Mouse (Mus musculus) fat pad, adult 2 months (tissue): ENCODE measurements around the gene Gm42674.

Source experiments
- DNase-seq: peaks from one replicate; pipeline ENCODE4 v3.0.0-alpha.2; 2011; ENCODE audit warnings: low read depth, low spot score; ENCODE audit errors: extremely low read depth

The Gm42674 gene

DNA sequence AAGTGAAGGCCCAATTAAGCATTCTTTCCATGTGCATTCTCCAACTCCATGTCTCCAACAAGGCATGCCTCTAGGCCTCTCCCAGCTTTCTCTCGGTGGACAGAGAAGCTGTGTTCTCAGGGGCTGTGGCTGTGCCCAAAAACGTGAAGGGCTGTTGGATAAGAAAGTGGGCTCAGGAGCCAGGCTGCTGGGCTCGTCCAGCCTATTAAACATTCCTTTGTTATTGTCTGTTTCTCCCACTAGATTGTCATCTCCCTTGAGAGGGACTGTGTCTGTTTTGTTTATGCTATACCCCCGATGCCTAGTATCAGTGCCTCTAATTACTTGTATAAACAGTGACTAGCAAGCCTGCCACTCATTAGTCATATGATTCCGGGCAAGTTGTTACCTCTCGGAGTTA is 4.0 kb upstream of the Gm42674 start:
- no peak for DNase-seq

DNA sequence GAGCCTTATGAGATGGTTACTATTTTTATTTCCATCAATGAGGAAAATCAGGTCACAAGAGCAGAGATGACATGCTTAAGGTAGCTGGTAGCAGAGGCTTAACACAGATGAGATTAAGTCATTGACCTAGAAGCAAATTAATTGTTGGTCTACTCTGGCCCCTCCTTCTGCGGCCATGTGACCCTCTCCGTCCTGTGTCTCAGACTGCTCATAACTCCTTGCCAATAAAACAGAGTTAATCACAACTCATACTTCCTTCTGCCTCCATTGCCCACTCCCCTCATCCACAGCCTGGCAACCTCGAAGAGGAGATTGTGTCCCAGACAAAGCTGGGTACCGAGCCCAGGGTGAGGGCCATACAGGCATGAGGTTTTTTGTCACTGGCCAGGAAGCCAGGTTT is 3.5 kb upstream of the Gm42674 start:
- no peak for DNase-seq

GRCm38 (mm10) chr3:90599401-90599800 is 2.3 kb upstream of the Gm42674 start:
- DNase-seq, result no peak

- DNase-seq, result no peak
Measured at GRCm38 (mm10) chr3:90600036-90600435, 1.7 kb upstream of the Gm42674 start.

DNA sequence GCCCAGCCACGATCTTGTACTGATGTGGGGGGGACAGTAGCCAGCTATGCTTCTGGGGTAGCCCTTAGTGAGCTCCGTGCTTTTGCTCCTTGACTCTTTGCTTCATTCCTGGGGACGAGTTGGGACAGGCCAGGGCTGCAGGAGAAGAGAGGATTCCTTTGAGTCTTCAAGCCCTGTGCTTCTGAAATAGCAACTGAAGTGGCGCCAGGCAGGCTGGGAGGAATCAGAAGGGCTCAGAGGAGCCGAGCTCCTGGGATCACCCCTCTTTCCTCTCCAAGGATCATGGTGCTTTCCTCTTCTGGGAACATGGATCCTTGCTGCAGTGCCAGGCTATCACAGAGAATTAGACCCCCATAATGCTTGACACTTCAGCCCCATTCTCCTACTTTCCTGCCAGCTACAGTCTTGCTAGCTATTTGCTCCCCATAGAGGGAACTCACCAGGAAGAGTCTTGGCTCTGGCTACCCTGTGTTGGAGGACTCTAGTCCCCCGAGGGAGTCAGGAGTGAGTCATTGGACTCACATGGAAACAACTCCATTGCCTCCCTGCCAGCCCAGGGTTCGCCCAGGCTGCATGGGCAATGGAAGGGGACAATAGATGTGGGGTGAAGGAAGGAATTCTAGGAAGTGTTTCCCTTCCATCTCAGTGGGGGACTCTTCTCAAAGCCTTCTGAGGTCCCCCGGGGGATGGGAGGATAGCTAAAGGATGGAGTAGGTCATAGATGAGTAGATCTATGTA is 1.1 kb upstream of the Gm42674 start:
- no peak for DNase-seq

GRCm38 (mm10) chr3:90603623-90604022 is 1.9 kb downstream of the Gm42674 start, which contains the start of gene S100a4:
S100a4 (plus strand) TSS chr3:90603771.
- DNase-seq, result no peak

DNA sequence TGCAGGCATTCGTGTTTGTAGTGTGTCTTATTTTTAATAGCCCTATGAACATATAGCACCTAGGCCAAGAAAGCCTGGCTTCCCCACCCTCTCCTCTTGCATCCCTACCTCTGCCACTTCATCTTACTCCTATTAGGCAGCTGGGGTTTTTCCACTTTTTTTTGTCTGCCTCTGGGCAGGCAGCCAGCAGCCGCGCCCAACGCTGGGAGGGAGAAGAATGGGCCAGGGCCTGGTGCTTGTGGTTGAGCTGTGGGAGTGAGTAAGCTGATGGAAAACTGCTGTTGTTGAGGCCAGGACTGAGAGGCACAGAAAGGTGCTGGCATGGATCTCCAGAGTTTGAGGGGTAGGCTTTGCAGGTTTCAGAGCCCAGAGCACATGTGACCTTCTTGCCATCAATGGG is 2.7 kb downstream of the Gm42674 start:
- no peak for DNase-seq

DNA sequence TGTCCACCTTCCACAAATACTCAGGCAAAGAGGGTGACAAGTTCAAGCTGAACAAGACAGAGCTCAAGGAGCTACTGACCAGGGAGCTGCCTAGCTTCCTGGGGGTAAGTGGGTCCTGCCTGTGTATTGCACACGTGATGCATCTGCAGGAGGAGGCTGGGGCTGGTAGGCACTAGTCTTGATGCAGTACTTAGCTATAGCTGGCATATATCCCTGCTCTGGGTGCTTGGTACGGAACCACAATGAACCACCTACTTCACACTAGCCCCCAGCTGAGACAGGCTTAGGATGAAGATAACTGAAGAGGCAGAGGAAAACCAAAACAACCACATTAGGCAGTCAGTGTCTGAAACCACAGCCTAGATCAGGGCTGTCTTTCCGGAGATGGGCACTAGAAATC is 3.3 kb downstream of the Gm42674 start:
- DNase-seq, result no peak

DNA sequence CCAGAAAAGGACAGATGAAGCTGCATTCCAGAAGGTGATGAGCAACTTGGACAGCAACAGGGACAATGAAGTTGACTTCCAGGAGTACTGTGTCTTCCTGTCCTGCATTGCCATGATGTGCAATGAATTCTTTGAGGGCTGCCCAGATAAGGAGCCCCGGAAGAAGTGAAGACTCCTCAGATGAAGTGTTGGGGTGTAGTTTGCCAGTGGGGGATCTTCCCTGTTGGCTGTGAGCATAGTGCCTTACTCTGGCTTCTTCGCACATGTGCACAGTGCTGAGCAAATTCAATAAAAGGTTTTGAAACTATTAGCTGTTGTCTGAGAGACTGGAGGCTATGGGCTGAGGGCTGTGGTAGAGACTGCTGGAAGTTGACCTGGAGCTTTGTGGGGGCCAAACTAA is 4.0 kb downstream of the Gm42674 start:
- DNase-seq, result no peak

- DNase-seq, result no peak
Measured at GRCm38 (mm10) chr3:90606185-90606584, 4.5 kb downstream of the Gm42674 start.

- no peak for DNase-seq
Measured at GRCm38 (mm10) chr3:90607361-90607760, 5.7 kb downstream of the Gm42674 start.

GRCm38 (mm10) chr3:90608223-90608622 is 6.5 kb downstream of the Gm42674 start, which contains the start of gene S100a5:
S100a5 (plus strand) TSS chr3:90608523.
- no peak for DNase-seq

DNA sequence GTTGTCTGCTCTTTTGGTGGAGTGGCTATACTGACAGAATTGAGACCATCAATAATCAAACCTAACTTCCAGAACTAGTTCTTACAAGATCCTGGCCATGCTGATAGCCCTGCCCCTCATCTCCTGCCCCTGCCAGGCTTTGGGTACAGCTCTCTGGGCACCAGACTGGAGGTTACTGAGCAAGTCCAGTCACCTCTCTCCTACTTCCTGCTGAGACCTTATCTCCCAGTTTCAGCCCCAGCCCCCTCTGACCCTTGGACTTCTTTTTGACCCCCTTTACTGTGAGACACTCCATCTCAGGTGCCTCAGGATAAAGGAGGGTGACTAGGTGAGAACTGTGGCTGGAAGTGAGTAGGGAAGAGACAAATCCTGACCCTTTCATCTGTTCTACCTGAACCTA is 7.4 kb downstream of the Gm42674 start:
- DNase-seq, result no peak

DNA sequence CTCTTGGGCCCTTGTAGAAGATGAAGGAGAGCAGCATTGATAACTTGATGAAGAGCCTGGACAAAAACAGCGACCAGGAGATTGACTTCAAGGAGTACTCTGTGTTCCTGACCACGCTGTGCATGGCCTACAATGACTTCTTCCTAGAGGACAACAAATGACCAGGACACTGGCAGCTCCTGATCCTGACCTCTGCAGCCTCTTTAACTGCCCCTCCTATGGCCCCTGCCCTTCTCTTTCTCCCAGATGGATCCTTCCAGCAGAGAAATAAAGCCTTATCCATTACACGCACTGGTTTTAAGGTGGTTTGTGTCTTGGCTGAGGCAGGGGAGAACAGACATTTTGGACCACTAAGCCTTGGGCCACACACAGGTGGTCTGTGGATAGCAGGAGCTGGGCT is 9.8 kb downstream of the Gm42674 start:
- DNase-seq, result no peak

GRCm38 (mm10) chr3:90612061-90612460 is 10.4 kb downstream of the Gm42674 start:
- no peak for DNase-seq

DNA sequence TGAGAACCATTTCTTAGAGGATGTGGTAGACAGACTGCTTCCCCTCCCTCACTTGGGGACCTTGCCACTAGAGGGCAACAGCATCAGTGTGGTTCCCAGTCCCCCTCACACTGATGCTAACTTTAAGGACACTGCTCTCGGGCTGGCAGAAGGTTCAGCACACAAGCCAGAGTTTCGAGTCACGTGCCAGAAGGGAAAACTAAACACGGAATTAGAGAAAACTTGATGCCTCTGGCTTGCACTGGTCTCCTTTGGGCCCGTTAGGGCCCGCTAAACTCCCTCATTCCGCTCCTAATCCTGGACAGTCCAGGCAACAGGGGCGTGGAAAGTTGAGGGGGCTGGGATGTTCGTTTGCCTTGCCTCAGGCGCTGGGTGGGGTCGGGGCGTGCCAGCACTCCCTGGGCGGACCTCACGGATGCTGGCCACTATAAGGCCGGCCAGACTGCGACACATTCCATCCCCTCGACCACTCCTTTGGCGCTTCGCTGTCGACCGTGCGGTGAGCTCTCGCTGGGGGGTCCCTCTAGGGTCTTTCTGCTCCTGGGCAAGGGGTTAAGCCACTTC is 11.1 kb downstream of the Gm42674 start, which contains the start of gene S100a6:
TSS of gene S100a6 (plus strand) at position 155 of the 564 bp plus-strand sequence.
- no peak for DNase-seq

DNA sequence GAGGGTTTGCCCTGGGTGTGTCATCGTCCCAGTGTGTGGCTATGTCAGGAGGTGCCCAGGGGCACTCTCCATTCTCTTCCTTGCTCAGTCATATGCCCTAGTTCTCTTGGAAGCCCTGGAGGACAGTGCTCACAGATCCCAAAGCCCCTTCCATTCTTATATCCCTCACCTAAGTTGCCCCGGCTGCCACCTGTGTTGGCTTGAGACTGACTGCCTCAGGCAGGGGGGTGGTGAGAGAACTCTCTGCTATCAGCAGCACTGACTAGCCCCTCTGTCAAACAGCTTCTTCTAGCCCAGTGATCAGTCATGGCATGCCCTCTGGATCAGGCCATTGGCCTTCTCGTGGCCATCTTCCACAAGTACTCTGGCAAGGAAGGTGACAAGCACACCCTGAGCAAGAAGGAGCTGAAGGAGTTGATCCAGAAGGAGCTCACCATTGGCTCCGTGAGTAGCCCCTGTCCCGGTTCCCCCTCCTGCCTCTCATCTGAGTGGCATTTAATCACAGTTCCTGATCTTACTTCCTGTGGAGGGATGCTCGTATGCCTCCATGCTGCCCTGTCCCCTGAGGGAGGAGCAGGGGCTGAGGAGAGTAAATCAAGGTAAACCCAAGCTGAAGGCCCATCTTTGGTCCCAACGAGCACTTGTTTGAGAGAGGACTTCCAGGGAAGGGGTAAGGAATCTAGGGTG is 11.9 kb downstream of the Gm42674 start:
- DNase-seq, result no peak

GRCm38 (mm10) chr3:90614148-90614530 is 12.4 kb downstream of the Gm42674 start:
- no peak for DNase-seq

- no peak for DNase-seq
Measured at GRCm38 (mm10) chr3:90614611-90615251, 13.0 kb downstream of the Gm42674 start.

- DNase-seq, result no peak
Measured at GRCm38 (mm10) chr3:90615415-90615814, 13.7 kb downstream of the Gm42674 start.

GRCm38 (mm10) chr3:90615911-90616310 is 14.2 kb downstream of the Gm42674 start:
- no peak for DNase-seq

GRCm38 (mm10) chr3:90617586-90617985 is 15.9 kb downstream of the Gm42674 start:
- no peak for DNase-seq
